Mouse (Mus musculus): Measurements from ENCODE around the gene Map4k5.

DNA sequence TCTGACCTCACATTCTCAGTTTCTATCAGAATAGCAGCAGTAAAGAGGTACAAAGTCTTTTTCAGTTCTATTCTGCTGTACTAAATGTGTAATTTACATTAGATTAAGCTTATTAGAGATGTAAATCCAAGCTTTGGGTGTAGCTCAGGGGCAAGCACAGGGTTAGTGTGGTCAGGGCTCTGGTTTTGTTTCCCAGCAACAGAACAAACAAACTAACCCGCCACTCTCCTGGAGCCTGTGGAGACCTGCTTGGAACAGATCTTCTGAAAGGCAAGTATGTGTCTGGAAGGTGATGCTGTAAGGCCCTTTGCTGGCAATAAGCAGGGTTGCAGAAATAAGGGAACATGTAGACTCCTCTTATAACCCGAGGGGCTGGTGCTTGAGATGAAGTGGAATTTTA, 64.8 kb downstream of the Map4k5 start:
- TF ChIP-seq POLR2A (IDR thresholded peaks at IDR 0.05; ENCODE audit: control insufficient read depth in 1 of 2, insufficient read depth in 1 of 2, low read depth in 1 of 2, low read length in 2 of 2, poor library complexity in 1 of 2) (no peak), TCF12 (IDR thresholded peaks at IDR 0.05; ENCODE audit: low read depth, low read length) (no peak), TAL1 (IDR thresholded peaks at IDR 0.05; ENCODE audit: low read length) (no peak)
